Mouse (Mus musculus) cerebellum, adult 2 months (tissue): ENCODE measurements around the gene Ikzf1.

Experiments
- CTCF ChIP-seq: fragments of 200-500 bp; IDR thresholded peaks from 2 replicates; pipeline ENCODE4 v1.5.1; 2011; ENCODE audit warnings: low read depth, mild to moderate bottlenecking, control low read depth, low read length, moderate library complexity, borderline replicate concordance; ENCODE audit not compliant: insufficient read depth
- POLR2A ChIP-seq: fragments of 200-500 bp; IDR thresholded peaks from 2 replicates; pipeline ENCODE4 v1.6.1; 2011; ENCODE audit warnings: low read length, control low read depth, borderline replicate concordance; ENCODE audit not compliant: insufficient read depth

GRCm38 (mm10) chr11:11741574-11741973, 56.8 kb downstream of the Ikzf1 start:
- TF ChIP-seq POLR2A (no peak), CTCF (no peak)
